Mouse (Mus musculus): ENCODE data around the gene Zfp423. TPM values are rescaled to one million over a fixed set of nuclear protein-coding genes. Genes with fewer than 3 reads are reported as not detected.

Gene Zfp423
- 40.3 and 43.4 TPM in 2 replicates for polyA plus RNA-seq (2014; fragmentation: Nextera tagmentation; extraction: Ambion mirVana)

GRCm38 (mm10) chr8:87959320-87959920, at the start of gene Zfp423:
Zfp423 (minus strand) TSS chr8:87959595.
- ATAC-seq (ENCODE audit: low FRiP score): peak; percentile 57
- peak within 1 kb of the TSS; percentile 93 for H3K4me3 ChIP-seq (ENCODE audit: low read depth, low read length)
- 0% methylated on average over 31 of the region's 48 CpGs for WGBS
- DNase-seq (ENCODE audit: low spot score, missing footprints): peak; percentile 96
- H3K4me2 ChIP-seq: peak within 1 kb of the TSS; percentile 98
- peaks cover 7% of the 10 kb centered on the region for H3K27me3 ChIP-seq (ENCODE audit: control insufficient read depth, insufficient read depth, low read length)
- H3K4me1 ChIP-seq (ENCODE audit: control insufficient read depth, insufficient read depth, low read length): peaks cover 59% of the 10 kb centered on the region
- H3K9ac ChIP-seq (ENCODE audit: low read length): peak within 1 kb of the TSS; percentile 99
- H3K27ac ChIP-seq (ENCODE audit: low read depth, low read length): peak within 1 kb of the TSS; percentile 94
- no peaks in the 10 kb centered on the region for H3K9me3 ChIP-seq (ENCODE audit: control insufficient read depth, low read length)
- H3K36me3 ChIP-seq (ENCODE audit: control insufficient read depth, insufficient read depth, low read length): no peaks in the 10 kb centered on the region

GRCm38 (mm10) chr8:88006811-88007210, 47.4 kb upstream of the Zfp423 start:
- Histone ChIP-seq H3K27me3 (ENCODE audit: control insufficient read depth, insufficient read depth, low read length) (no peaks in the 10 kb centered on the region), H3K27ac (ENCODE audit: low read depth, low read length) (no peak overlapping the region), H3K4me1 (ENCODE audit: control insufficient read depth, insufficient read depth, low read length) (no peaks in the 10 kb centered on the region), H3K9ac (ENCODE audit: low read length) (no peak overlapping the region), H3K4me3 (ENCODE audit: low read depth, low read length) (no peak overlapping the region), H3K4me2 (no peak overlapping the region), H3K36me3 (ENCODE audit: control insufficient read depth, insufficient read depth, low read length) (no peaks in the 10 kb centered on the region), H3K9me3 (ENCODE audit: control insufficient read depth, low read length) (no peaks in the 10 kb centered on the region)
- ATAC-seq (ENCODE audit: low FRiP score) (no peak), DNase-seq (ENCODE audit: low spot score, missing footprints) (no peak)
- WGBS: 85% methylated on average over 5 of the region's 5 CpGs

GRCm38 (mm10) chr8:87984778-87985177, 25.4 kb upstream of the Zfp423 start:
- no peak overlapping the region for H3K4me3 ChIP-seq (ENCODE audit: low read depth, low read length)
- H3K4me1 ChIP-seq (ENCODE audit: control insufficient read depth, insufficient read depth, low read length): no peaks in the 10 kb centered on the region
- 69% methylated on average over 5 of the region's 5 CpGs for WGBS
- no peak overlapping the region for H3K4me2 ChIP-seq
- no peak for ATAC-seq (ENCODE audit: low FRiP score)
- H3K9ac ChIP-seq (ENCODE audit: low read length): no peak overlapping the region
- no peaks in the 10 kb centered on the region for H3K27me3 ChIP-seq (ENCODE audit: control insufficient read depth, insufficient read depth, low read length)
- no peak for DNase-seq (ENCODE audit: low spot score, missing footprints)
- H3K9me3 ChIP-seq (ENCODE audit: control insufficient read depth, low read length): no peaks in the 10 kb centered on the region
- no peak overlapping the region for H3K27ac ChIP-seq (ENCODE audit: low read depth, low read length)
- H3K36me3 ChIP-seq (ENCODE audit: control insufficient read depth, insufficient read depth, low read length): no peaks in the 10 kb centered on the region

- Histone ChIP-seq H3K4me3 (ENCODE audit: low read depth, low read length) (no peak overlapping the region), H3K4me2 (no peak overlapping the region), H3K27me3 (ENCODE audit: control insufficient read depth, insufficient read depth, low read length) (no peaks in the 10 kb centered on the region), H3K9me3 (ENCODE audit: control insufficient read depth, low read length) (no peaks in the 10 kb centered on the region), H3K4me1 (ENCODE audit: control insufficient read depth, insufficient read depth, low read length) (no peaks in the 10 kb centered on the region), H3K36me3 (ENCODE audit: control insufficient read depth, insufficient read depth, low read length) (no peaks in the 10 kb centered on the region), H3K27ac (ENCODE audit: low read depth, low read length) (no peak overlapping the region), H3K9ac (ENCODE audit: low read length) (no peak overlapping the region)
- ATAC-seq (ENCODE audit: low FRiP score) (no peak), DNase-seq (ENCODE audit: low spot score, missing footprints) (no peak)
- 61% methylated on average over 8 of the region's 8 CpGs for WGBS
These were observed 24.6 kb upstream of the Zfp423 start for GRCm38 (mm10) chr8:87984032-87984431.

GRCm38 (mm10) chr8:87982936-87983335, 23.5 kb upstream of the Zfp423 start:
- 89% methylated on average over 4 of the region's 4 CpGs for WGBS

GRCm38 (mm10) chr8:87975466-87975809, 16.0 kb upstream of the Zfp423 start:
- no peak for ATAC-seq (ENCODE audit: low FRiP score)
- Histone ChIP-seq H3K4me3 (ENCODE audit: low read depth, low read length) (no peak overlapping the region), H3K4me1 (ENCODE audit: control insufficient read depth, insufficient read depth, low read length) (peaks cover 18% of the 10 kb centered on the region), H3K27me3 (ENCODE audit: control insufficient read depth, insufficient read depth, low read length) (peaks cover 5% of the 10 kb centered on the region; the same call in 1 of the 2 replicates), H3K4me2 (no peak overlapping the region; the same call in 1 of the 2 replicates), H3K27ac (ENCODE audit: low read depth, low read length) (no peak overlapping the region), H3K9me3 (ENCODE audit: control insufficient read depth, low read length) (no peaks in the 10 kb centered on the region), H3K9ac (ENCODE audit: low read length) (no peak overlapping the region), H3K36me3 (ENCODE audit: control insufficient read depth, insufficient read depth, low read length) (no peaks in the 10 kb centered on the region)
- DNase-seq (ENCODE audit: low spot score, missing footprints): peak; percentile 89
- 10% methylated on average over 1 of the region's 1 CpGs for WGBS

More at GRCm38 (mm10) chr8:87982936-87983335, 23.5 kb upstream of the Zfp423 start:
- no peaks in the 10 kb centered on the region for H3K4me1 ChIP-seq (ENCODE audit: control insufficient read depth, insufficient read depth, low read length)
- H3K9ac ChIP-seq (ENCODE audit: low read length): no peak overlapping the region
- ATAC-seq (ENCODE audit: low FRiP score) (no peak), DNase-seq (ENCODE audit: low spot score, missing footprints) (no peak)
- no peaks in the 10 kb centered on the region for H3K9me3 ChIP-seq (ENCODE audit: control insufficient read depth, low read length)
- H3K27ac ChIP-seq (ENCODE audit: low read depth, low read length): no peak overlapping the region
- H3K4me3 ChIP-seq (ENCODE audit: low read depth, low read length): no peak overlapping the region
- H3K27me3 ChIP-seq (ENCODE audit: control insufficient read depth, insufficient read depth, low read length): no peaks in the 10 kb centered on the region
- H3K36me3 ChIP-seq (ENCODE audit: control insufficient read depth, insufficient read depth, low read length): no peaks in the 10 kb centered on the region
- no peak overlapping the region for H3K4me2 ChIP-seq

GRCm38 (mm10) chr8:87974759-87975465, 15.5 kb upstream of the Zfp423 start:
- peak overlapping the region; percentile 48 for H3K4me2 ChIP-seq
- no peaks in the 10 kb centered on the region for H3K36me3 ChIP-seq (ENCODE audit: control insufficient read depth, insufficient read depth, low read length)
- no peak overlapping the region for H3K27ac ChIP-seq (ENCODE audit: low read depth, low read length)
- 1% methylated on average over 24 of the region's 24 CpGs for WGBS
- peaks cover 5% of the 10 kb centered on the region; the same call in 1 of the 2 replicates for H3K27me3 ChIP-seq (ENCODE audit: control insufficient read depth, insufficient read depth, low read length)
- peak overlapping the region; percentile 48; the same call in 1 of the 2 replicates for H3K9ac ChIP-seq (ENCODE audit: low read length)
- H3K4me1 ChIP-seq (ENCODE audit: control insufficient read depth, insufficient read depth, low read length): peaks cover 18% of the 10 kb centered on the region
- H3K4me3 ChIP-seq (ENCODE audit: low read depth, low read length): peak overlapping the region; percentile 20; the same call in 1 of the 2 replicates
- ATAC-seq (ENCODE audit: low FRiP score): no peak; the same call in 1 of the 2 replicates
- no peaks in the 10 kb centered on the region for H3K9me3 ChIP-seq (ENCODE audit: control insufficient read depth, low read length)
- peak; percentile 92 for DNase-seq (ENCODE audit: low spot score, missing footprints)

GRCm38 (mm10) chr8:87974122-87974758, 14.8 kb upstream of the Zfp423 start:
- peaks cover 5% of the 10 kb centered on the region; the same call in 1 of the 2 replicates for H3K27me3 ChIP-seq (ENCODE audit: control insufficient read depth, insufficient read depth, low read length)
- no peaks in the 10 kb centered on the region for H3K36me3 ChIP-seq (ENCODE audit: control insufficient read depth, insufficient read depth, low read length)
- peaks cover 18% of the 10 kb centered on the region for H3K4me1 ChIP-seq (ENCODE audit: control insufficient read depth, insufficient read depth, low read length)
- no peak for ATAC-seq (ENCODE audit: low FRiP score)
- H3K4me3 ChIP-seq (ENCODE audit: low read depth, low read length): peak overlapping the region; percentile 20; the same call in 1 of the 2 replicates
- 9% methylated on average over 21 of the region's 21 CpGs for WGBS
- no peak overlapping the region for H3K27ac ChIP-seq (ENCODE audit: low read depth, low read length)
- DNase-seq (ENCODE audit: low spot score, missing footprints): peak; percentile 91
- H3K9ac ChIP-seq (ENCODE audit: low read length): peak overlapping the region; percentile 48; the same call in 1 of the 2 replicates
- H3K9me3 ChIP-seq (ENCODE audit: control insufficient read depth, low read length): no peaks in the 10 kb centered on the region
- H3K4me2 ChIP-seq: peak overlapping the region; percentile 48

Data from midbrain, embryonic 11.5 days (tissue).